Mouse (Mus musculus): Measurements from ENCODE around the gene Spesp1.

Gene Spesp1

DNA sequence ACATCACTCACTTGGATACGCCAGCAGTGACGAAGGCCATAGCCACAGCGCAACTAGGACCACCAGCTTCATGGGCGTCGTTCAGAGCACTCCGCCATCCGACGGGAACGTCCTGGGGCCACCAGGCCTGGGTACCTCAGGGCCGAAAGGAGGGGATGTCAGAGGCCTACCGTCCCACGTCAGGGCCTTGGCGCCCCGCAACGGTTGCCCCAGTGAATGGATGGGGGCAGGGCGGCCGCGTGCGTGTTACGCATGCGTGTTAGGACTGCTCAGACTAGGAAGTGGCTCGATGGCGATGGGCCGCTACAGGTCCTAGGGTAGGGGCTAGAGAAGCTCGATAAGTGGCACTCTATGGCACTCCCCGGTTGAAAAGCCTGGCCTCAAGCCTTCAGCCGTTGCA lies at the start of gene Spesp1:
TSS of gene Spesp1 (minus strand) at position 218 of the 400 bp plus-strand sequence.
- DNase-seq, result no peak

GRCm38 (mm10) chr9:62325965-62326364 lies 44.0 kb upstream of the Spesp1 start:
- no peak for DNase-seq

GRCm38 (mm10) chr9:62323816-62324215 lies 41.8 kb upstream of the Spesp1 start:
- no peak for DNase-seq

GRCm38 (mm10) chr9:62318729-62319128 lies 36.7 kb upstream of the Spesp1 start:
- no peak for DNase-seq

GRCm38 (mm10) chr9:62315556-62315955 lies 33.5 kb upstream of the Spesp1 start:
- no peak for DNase-seq

- no peak for DNase-seq
Measured at GRCm38 (mm10) chr9:62296891-62297290, 14.9 kb upstream of the Spesp1 start.

DNA sequence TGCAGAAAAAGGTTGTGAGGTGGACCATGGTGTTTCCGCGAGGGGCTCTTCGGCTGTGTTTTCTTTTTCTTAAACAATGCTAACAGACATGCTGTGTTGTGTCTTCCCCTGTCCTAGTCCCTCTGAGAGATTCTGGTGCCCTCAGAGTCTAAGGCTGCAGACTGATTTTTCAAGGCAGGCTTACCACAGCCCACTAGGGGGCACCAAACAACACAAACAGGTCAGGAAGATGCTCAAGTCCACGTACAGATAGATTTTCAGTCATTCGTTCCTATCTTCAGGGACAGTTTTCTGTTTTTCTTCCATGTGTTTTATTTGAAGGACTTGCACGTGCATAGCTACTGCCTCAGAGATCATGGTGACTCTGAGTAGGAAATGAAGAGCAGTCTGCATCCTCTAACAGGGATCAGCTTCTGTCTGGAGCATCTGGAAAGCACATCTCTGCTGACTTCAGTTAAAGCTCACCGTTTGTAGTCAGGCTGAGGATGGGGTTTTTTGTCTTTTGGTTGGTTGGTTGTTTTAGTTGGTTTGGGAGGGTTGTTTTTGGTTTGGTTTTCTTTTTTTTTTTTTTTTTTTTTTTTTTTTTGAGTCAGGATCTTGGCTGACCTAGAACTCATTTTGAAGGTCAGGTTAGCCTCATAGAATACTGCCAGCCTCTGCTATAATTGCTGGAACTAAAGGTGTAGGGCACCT lies 13.1 kb upstream of the Spesp1 start:
- peak; percentile 92 to 94 for DNase-seq

DNA sequence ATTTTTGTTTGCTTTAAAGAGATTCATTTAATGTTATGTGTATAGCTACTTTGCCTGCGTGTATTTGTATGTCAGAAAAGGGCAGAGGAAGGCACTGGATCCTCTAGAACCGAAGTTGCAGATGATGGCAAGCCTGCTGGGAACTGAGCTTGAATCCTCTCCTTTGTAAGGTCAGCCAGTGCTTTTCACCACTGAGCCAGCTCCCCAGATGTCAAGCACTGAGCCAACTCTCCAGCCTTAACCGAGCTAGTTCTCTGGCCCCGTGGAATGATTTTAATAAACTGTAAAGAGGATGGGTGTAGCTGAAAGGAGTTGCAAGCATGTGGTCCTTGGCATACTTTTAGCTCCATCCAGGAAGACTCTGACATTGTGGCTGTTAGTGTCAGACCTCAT lies 5.6 kb upstream of the Spesp1 start:
- DNase-seq, result no peak

- DNase-seq, result peak; percentile 92 to 94
Measured at GRCm38 (mm10) chr9:62286967-62287632, 5.1 kb upstream of the Spesp1 start.

DNA sequence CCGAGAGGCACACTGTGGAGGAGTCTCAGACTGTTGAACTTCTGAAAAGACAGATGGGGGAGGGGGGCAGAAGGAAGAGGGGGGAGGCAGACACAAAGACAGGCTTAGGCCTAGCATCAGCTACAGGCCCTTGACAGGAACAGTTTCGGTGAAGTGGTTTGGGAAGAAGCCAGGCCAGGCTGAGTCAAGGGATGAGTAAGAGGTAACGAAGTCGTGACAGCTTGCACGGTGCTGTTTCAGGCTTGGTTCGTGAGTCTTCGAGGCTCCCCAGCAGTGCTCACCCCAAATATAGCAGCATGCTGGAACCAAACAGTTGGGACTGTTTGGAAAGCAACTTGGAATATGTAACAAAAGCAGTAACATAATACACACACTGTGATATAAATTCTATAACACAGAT lies 2.3 kb upstream of the Spesp1 start:
- peak; percentile 20 to 22 for DNase-seq

DNA sequence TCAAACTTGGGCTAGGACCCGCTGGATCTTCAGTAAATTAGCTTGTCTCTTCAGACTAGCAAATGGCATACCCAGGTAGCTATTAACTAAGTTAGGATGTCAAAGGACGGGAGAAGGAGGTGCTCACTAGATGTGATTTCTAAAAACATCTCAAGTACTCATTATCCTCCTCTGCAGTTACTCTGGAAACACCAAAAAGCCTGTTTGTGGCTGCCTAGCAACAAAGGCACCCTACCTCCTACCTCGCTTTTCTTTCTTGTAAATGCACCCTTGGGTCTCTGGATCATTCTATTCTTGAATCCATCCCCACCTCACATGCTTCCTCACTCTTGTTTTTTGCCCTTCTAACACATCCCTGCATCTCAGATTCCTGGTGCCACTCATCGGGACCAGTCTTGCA lies 5.1 kb downstream of the Spesp1 start:
- DNase-seq, result no peak

DNA sequence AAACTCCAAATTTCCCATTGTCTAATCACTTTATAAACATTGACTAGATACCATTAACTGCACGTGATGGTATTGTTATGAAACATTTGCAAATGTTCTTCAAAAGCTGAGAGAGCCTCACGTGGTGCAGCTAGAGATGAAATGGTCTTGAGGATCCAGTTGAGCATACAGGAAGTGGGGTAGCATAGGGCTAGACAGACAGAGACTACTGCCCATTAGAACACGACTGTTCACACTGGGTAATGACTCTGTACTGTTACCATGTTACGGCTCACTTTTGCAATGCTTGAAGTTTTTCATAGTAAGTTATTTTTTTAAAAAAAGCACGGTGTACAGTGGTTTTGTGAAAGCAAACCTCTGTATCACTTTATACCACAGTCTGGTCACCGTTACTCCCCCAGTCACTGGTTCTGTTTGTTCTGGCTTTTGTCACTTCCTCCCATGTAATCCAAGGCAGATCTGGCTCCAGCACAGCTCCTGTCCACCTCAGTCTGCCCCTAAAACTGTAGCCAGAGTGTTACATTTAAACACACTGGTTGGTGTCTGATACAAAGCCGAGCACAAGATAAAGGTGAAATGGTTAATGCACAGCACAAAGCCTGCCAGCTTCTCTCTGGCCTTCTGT lies 11.1 kb downstream of the Spesp1 start:
- no peak for DNase-seq

DNA sequence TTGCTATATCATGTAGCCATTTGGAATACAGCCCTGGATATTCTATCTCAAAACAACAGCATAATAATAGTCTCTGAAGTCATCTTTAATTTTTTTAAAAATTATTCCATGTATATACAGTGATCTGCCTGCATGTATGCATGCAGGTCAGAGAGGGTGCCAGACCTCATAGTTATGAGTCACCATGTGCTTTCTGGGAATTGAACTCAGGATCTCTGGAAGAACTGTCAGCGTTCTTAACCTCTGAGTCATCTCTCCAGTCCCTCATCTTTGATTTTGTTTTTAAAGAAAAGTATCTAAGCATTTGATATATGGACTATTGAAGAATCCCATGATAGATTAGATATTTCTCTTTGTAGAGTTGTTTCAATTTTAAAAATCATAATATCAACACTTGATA lies 12.8 kb downstream of the Spesp1 start:
- no peak for DNase-seq

DNA sequence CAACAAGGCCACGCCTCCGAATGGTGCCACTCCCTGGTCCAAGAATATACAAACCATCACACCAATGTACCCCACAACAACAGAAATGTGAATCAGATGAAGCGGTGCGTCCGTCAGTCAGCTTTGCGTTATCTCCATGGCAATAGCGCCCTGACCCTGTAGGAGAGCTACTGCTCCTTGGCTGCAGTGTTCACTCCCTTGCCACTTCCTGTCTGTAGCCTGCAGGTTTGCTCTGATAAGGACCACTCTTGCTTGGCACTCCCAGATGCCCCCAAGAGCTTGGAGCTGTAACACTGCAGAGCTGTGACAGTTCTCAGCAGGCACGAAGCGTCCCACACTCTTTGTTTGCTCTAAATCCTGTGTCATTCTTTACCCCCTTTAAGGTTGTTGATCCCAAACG lies 16.7 kb downstream of the Spesp1 start:
- no peak for DNase-seq

DNA sequence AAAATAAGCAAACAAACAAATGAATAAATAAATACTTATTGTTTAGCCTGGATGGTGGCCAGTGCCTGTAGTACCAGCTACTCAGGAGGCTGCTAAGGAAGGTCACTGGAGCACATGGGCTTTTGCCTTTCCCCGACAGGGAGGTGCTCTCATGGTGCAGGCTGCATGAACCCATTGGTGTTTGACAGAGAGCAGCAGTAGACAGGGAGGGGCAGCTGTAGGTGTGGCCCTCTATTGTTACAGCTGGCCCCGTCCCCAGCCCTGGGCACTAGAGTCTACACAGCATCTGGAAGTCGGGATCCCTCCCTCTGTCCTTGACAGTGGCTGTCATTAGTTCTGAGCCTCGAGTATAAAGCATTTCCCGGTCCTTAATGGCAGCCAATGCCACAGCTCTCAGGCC lies 18.4 kb downstream of the Spesp1 start:
- no peak for DNase-seq

DNA sequence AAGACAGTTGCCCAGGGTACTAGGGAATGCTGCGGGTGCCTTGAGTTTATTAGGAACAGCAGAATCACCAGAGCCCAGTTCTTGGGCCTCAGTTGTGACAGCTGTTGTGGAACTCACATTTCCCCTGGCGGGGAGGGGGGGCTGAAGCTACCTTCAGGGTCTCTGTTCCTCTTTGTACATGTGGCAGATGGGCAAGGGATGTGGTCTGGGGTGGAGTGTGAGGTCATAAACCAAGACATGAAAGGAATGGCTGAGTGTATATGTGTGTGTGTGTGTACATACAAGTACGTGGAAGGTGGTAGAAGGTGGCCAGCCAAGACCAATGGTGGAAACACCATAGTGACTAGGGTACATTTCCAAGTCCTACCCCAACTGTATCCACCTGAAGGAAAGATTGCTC lies 20.6 kb downstream of the Spesp1 start:
- no peak for DNase-seq

DNA sequence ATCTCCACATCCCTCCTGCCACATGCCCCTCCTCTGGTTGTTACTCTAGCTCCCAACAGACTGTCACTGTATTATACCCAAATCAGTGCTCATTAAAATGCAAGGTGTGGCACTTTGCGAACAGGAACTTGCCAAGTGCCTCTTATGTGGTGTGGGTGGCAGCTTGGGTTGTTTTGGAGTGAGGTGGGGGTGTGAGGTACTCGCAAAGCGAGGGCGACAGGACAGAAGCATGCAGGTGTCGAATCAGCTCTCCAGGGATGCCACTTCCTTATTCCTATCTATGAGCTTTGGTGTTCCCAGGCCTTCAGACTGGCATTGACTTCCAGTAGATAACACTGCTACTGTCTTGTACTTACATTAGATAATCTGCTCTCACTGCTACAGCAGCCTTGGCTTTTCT lies 21.0 kb downstream of the Spesp1 start:
- no peak for DNase-seq

- no peak for DNase-seq
Measured at GRCm38 (mm10) chr9:62258005-62258404, 24.0 kb downstream of the Spesp1 start.

DNA sequence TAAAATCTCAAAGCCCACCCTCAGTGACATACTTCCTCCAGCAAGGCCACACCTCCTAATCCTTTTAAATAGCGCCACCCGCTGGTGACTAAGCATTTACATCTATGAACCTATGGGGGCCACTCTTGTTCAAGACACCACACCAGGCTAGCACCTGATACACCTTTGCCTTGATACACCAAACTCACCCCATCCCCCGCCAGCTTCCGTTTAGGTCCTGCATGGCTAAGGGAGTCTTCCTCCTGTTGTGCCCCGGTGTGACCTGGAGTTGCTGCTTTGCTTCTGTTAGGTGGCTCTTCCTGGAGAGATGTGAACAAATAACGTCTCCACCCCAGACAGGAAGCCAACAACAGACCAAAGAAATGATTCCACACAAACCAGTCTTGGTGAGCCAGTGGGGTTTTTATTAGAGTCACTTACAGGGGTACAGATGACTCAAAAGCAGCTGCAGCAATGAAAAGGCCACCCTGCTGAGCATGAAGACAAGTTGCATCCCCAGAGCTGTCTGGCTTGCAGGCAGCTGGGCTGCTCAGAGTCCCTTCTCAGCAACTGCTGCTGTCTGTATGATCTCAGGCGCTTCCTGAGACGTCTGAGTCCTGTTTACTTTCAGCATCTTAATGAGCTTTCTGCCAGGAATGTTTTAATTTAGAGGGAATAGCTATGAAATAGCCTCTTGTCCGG lies 26.0 kb downstream of the Spesp1 start:
- no peak for DNase-seq

- no peak for DNase-seq
Measured at GRCm38 (mm10) chr9:62253736-62254443, 28.1 kb downstream of the Spesp1 start.

- DNase-seq, result peak in 1 of 2 experiments; percentile 37
Measured at GRCm38 (mm10) chr9:62250296-62250695, 31.7 kb downstream of the Spesp1 start.

DNA sequence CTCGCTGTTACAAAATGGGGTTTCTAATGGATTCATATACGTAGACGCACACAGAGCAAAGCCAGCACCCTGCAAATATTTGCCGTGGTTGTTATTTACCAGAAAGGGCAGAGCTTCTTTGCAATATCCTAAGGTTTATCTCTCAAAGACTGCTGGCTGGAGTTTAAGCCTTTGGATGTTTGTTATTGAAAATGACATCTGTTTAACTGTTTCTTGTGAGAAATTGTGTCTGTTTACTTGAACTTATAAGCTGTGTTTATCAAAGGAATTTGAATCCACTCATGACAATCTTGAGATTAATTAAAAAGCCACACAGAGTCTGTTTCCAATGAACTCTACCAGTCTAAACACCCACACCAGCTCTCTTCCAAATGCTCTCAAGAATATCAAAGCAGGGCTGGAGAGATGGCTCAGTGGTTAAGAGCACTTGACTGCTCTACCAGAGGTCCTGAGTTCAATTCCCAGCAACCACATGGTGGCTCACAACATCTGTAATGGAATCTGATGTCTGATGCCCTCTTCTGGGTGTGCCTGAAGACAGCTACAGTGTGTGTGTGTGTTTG lies 35.5 kb downstream of the Spesp1 start:
- no peak for DNase-seq
